Mouse (Mus musculus): ENCODE measurements around the gene Ngb. TPM values are rescaled to one million over a fixed set of nuclear protein-coding genes. Genes with fewer than 3 reads are reported as not detected.

Ngb gene
- total RNA-seq (2021), result 1 to 10 TPM; 6.6 to 7.7 TPM

DNA sequence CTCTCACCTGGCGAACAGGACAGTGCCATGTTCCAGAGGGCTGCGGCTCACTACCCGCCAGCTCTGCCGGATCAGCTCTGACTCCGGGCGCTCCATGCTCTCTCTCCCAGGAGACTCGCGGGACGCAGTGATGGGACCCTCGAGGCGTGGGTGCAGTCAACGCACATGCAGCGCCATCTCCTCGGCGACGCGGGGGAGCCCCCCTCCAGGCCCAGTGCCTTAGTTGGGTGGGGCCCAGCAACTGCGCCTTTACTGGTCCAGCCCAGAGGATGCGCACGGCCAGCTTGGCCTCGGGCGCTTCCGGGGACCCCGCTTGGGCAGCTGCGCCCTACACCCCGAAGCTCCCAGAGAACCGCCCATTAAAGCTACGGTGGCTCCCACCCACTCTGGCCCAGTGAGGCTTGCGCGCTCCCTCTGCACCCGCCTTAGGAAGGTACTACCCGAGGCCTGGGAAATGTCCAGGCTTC is at the start of gene Ngb:
Gene Ngb, minus strand, starts transcription at position 375 of the 467 bp plus-strand sequence.
- DNase-seq (ENCODE audit: low spot score in 2 of 2), result no peak
- intact Hi-C loops (cut with DNase I), result no loop called here

DNA sequence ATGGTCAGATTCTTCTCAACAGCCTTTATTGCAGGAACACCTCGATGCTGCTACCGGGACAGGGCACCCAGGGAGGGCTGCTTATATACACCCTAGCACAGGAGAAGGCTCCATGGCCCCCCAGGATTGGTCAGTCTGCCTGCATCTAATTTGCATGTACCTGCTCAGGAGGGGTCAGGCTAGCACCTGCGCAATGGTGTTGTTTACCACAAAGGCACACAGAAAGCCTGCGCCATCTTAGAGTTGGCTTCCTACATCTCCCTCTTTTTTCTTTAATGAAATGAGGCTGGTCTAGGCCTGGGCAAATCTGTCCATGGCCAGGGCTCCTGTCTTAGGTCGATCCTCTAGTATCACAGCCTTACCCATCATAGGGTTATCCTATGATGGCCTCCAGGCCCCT is 47.1 kb upstream of the Ngb start:
- DNase-seq (ENCODE audit: low spot score in 2 of 2), result no peak
- intact Hi-C loops (cut with DNase I), result loop anchor here (5.0 kb wide), 1 partner anchor 53 kb away; the partner anchor contains the start of gene Tmed8

DNA sequence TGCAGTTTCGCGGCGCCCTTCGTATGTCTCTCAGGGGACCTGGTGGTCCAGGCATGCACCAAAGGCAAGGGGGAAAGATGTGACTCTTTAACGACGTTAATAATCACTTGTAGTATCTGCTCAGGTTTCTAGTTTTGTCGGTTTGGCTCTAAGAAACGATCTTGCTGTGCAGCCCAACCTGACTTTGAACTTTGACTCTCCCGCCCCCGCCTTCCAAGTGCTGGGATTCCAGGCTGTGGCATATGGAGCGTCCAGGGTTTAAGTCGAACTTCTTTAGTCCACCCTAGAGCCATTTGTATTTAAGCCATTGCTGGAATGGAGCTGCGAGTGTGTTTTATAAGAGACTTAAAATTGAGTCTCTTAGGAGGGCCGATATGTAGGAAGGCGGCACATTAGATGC is 45.8 kb upstream of the Ngb start:
- intact Hi-C loops (cut with DNase I), result loop anchor here (5.0 kb wide), 1 partner anchor 54 kb away; the partner anchor contains the start of gene Tmed8

DNA sequence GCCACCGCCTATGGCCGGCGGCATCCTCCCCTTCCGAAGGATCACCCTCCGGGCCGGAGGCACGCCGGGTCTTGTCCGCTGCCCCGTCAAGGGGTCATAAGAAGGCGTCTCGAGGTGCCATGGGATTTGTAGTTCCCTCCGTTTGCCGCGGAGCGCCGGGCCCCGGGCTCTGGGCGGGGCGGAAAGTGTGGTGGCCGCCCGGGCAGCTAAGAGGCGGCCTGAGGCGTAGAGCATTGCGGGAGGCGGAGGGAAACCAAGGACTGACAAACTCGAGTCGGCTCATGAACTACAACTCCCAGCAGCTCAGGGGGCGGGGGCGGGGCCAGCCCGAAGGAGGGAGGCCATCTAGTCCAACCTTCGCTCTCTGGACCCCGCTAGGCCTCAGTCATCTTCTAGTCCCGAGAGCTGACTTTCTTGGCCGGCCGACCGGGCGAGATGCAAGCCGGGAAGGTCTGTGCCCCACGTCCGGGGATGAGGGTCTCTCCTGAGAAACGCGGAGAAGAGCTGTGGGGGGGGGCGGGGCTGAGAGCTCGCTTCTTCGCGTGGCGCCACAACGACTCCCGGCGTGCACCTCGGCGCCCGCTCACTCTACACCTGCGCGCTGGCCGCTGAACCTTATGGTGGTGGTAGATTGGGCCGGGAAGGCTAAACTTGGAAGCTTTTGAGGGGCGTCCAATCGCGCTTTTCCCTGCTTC is 45.2 kb upstream of the Ngb start, which contains the start of gene Pomt2:
Gene Pomt2, minus strand, starts transcription at position 574 of the 695 bp plus-strand sequence.
- intact Hi-C loops (cut with DNase I), result loop anchor here (5.0 kb wide), 1 partner anchor 55 kb away; the partner anchor contains the start of gene Tmed8
- DNase-seq (ENCODE audit: low spot score in 2 of 2), result peak; percentile 94 to 95

More for the DNA sequence above, 45.8 kb upstream of the Ngb start:
- no peak for DNase-seq (ENCODE audit: low spot score in 2 of 2)

DNA sequence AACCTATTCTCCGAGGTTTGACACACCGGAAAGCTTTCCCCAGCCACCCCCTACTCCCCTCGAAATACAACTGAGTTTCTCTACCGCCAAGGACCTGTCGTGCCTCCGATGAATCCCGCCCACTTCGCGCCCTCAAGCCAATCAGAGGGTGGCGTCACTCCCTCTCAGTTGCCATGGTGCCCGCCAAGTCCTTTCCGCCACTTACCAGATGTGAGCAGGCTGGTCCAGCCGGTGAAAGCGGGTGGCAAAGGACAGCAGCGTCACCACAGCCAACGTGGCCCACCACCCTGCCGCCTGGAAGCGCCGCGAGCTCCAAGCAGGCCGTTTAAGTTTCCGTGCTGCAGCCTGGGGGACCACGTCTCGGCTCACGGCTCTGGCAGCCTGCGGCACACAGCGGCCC is 44.6 kb upstream of the Ngb start, which contains the start of gene Gstz1:
Gene Gstz1, plus strand, starts transcription at position 200 of the 400 bp plus-strand sequence.
- intact Hi-C loops (cut with DNase I), result loop anchor here (5.0 kb wide), 1 partner anchor 55 kb away; the partner anchor contains the start of gene Tmed8
- DNase-seq (ENCODE audit: low spot score in 2 of 2), result peak; percentile 85 to 88

DNA sequence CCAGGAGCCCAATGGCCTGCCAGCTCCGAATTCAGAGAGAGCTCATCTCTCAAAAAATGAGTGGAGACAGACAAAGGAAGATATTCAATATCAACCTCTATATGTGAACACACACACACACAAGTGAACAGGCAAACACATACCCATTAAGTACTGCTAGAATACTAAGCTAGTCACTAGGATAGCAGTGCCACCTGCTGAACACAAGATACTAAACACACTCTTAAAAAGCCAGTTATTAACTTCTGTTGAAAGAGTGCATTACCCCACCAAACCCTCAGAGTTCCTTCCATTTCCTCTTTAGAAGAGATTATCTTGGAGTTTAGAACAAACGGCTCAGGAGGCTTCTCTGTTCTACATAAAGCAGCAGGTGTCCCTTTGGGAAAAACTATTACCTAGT is 39.8 kb upstream of the Ngb start:
- intact Hi-C loops (cut with DNase I), result no loop called here
- DNase-seq (ENCODE audit: low spot score in 2 of 2), result no peak

DNA sequence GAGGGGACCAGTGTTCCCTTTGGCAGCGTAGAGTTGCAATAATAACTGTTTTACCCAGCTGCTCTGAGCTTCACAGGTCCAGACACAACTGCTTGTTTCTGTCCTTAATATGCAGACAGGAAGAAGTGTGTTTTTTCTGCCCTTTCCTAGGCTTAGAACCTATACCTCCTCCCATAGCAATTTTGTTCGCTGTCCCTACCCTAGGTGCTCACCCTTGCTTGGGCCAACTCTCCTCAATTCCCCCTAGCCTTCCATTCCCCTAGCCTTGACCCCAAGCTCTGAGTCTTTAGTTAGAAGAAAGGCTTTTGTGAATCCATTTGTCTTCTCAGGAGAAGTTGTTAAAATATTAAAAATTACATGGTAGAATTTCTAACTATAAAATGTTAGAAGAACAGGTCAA is 36.4 kb upstream of the Ngb start:
- intact Hi-C loops (cut with DNase I), result no loop called here
- DNase-seq (ENCODE audit: low spot score in 2 of 2), result no peak

DNA sequence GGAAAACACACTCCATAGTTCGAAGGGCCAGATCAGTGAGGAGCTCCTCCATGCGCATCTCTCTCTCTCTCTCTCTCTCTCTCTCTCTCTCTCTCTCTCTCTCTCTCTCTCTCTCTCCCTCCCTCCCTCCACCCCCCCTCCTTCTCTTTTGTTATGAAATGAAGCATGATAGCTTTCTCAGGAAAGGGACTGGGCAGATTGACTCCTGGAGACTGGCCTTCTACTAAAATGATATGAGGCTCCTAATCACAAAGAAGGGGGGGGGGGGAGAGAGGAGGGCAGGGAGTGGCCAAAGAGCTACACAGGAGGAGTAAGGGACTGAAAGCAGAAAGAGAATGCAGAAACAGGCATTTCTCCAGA is 36.0 kb upstream of the Ngb start:
- DNase-seq (ENCODE audit: low spot score in 2 of 2), result no peak
- intact Hi-C loops (cut with DNase I), result no loop called here

DNA sequence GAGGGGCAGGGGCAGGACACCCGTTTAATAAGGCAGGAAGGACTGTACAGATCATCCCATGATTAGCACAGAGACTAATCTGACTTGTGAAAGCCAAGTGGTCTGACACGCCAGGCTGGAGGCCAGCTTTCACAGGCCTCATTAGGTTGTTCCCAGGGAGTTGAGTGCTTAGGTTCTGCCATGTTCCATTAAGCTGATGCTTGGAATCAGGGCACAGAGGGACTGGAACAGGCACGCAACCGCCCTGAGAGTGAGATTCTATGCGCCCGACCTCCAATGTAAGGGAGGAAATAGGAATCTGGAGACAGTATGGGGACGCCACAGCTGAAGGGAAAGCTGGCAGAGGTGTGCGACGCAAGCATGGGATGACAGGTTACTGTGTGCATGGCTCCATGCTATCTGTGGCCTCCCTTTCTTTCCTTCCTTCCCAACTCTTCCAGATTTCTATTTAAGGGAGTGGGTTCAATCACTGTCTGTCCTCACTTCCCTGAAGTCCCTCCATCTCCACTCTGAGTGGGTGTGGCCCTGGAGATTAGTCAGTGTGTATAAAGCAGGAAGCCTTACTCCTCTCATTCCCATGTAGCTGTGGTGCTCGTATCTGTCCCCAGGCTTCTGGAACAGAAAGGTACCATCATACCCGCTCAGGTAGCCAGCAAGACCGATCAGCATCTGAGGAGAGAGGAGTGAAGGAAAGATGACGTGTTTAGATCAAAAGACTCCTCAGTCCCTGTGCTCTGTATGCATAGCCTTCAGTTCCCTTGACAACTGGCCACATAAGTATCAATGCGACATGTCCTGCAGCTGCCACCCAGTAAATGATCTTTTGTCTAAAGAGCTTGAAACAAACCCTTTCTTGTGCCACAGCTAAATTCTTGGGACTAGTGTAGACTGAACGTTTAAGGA is 35.4 kb upstream of the Ngb start:
- intact Hi-C loops (cut with DNase I), result no loop called here

DNA sequence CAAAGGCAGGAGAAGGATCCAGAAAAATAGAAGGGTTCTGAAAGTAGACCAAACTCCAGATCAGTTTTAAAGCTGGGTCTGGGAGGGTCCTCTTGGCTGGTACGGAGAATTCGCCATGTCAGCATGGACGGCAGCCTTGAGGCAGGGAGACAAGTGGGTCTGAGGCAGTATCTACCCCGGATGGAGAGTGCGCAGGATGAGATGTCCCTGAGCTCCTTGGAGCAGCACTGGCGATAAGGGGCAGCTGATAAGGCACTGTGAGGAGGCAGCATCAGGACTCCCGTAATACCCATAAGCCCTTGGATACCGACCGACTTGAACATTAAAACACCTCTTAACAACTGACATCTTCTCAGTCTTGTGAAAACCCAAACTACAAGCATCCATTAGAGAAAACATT is 30.4 kb upstream of the Ngb start:
- no peak for DNase-seq (ENCODE audit: low spot score in 2 of 2)
- intact Hi-C loops (cut with DNase I), result no loop called here

More for the DNA sequence above, 35.4 kb upstream of the Ngb start:
- no peak for DNase-seq (ENCODE audit: low spot score in 2 of 2)

DNA sequence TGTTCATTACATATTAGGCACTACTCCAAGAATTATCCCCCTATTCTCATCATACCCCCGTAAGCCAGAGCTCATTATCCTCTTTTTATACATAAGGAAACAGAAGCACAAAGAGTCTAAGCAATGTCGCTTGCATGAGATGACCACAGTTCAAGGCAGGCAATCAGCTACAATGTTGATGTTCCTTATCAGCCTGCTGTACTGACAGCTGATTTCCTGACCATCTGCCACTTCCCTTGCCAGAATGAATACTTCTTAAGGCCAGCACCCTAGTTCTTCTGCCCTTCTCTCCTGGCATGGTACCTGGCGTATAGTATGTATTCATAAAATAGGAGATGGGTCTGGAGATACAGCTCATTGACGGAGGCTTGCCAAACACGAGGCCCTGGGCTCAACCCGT is 29.9 kb upstream of the Ngb start:
- intact Hi-C loops (cut with DNase I), result no loop called here
- no peak for DNase-seq (ENCODE audit: low spot score in 2 of 2)

GRCm38 (mm10) chr12:87131619-87132018 is 29.3 kb upstream of the Ngb start:
- DNase-seq (ENCODE audit: low spot score in 2 of 2), result no peak
- intact Hi-C loops (cut with DNase I), result no loop called here

GRCm38 (mm10) chr12:87131181-87131580 is 28.8 kb upstream of the Ngb start:
- intact Hi-C loops (cut with DNase I), result no loop called here

GRCm38 (mm10) chr12:87130224-87130623 is 27.9 kb upstream of the Ngb start:
- intact Hi-C loops (cut with DNase I), result no loop called here

More at GRCm38 (mm10) chr12:87131181-87131580, 28.8 kb upstream of the Ngb start:
- no peak for DNase-seq (ENCODE audit: low spot score in 2 of 2)

DNA sequence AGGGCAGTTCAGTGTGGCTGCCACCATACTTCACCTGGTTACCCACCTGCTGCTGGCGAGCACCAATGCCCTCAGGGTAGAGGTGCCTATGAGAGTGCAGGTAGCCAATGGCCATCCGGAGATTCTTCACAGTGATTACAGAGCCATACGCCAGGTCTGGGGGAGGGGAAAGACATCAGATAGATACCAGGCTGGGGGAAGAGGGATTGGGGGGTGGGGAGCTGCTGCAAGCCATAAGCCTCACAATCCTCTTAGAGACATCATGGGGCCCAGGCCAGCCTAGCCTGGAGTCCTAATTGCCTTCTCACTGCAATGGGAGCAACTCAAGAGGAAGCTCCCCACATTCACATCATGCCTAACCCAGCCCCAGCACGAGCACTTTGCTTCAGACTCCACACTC is 24.9 kb upstream of the Ngb start:
- intact Hi-C loops (cut with DNase I), result loop anchor here (5.0 kb wide), 1 partner anchor 115 kb away; no protein-coding TSS in a partner anchor
- no peak for DNase-seq (ENCODE audit: low spot score in 2 of 2)

More at GRCm38 (mm10) chr12:87130224-87130623, 27.9 kb upstream of the Ngb start:
- DNase-seq (ENCODE audit: low spot score in 2 of 2), result no peak

GRCm38 (mm10) chr12:87121918-87122589 is 19.7 kb upstream of the Ngb start:
- intact Hi-C loops (cut with DNase I), result no loop called here

DNA sequence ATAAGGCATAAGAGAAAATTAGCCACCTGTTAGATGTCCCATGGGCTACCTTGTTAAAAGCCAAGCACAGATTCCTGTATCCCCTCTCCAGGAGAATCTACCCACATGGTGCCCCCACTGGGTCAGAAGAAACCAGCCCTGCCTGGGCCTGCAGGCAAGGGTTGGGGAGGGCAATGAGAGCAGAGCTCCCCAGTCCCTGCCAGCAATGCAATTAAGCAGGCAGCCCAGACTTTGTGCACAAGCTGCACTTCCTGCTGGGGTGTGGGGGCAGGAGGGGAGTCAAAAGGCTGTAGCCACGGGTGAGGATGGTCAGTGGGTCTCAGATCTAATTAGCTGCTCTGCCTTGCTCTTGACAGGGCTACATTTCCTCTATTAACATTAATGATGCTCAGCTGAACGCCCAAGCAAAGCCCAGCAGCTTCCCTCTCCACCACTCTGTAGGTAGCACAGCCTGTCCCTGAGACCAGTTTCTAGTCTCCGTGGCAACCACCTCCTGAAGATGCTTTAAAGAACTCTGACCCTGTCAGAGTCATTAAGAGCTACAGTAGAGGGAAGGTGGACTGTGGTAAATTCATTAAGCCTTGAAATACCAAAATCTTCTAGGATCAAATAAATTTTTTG is 5.1 kb upstream of the Ngb start:
- intact Hi-C loops (cut with DNase I), result no loop called here
- no peak for DNase-seq (ENCODE audit: low spot score in 2 of 2)

More at GRCm38 (mm10) chr12:87121918-87122589, 19.7 kb upstream of the Ngb start:
- DNase-seq (ENCODE audit: low spot score in 2 of 2), result no peak

DNA sequence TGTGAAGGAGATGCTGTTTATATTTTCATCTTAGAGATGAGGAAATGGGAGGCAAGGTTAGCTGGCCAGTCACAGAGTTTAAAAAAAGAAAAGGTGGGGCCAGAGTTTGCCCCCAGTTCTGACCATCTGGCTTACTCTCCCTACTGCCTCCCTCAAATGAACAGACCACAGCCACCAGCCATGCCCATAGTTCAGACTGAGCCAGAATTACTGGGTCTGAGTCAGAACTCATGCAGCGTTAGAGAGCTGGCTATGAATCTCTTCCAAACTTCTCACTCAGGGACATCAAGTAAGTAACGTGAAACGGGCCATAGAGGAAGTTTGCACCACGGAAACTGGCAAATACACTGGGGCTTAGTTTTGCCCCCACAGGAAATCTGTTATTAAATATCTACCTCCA is 2.5 kb upstream of the Ngb start:
- intact Hi-C loops (cut with DNase I), result no loop called here

DNA sequence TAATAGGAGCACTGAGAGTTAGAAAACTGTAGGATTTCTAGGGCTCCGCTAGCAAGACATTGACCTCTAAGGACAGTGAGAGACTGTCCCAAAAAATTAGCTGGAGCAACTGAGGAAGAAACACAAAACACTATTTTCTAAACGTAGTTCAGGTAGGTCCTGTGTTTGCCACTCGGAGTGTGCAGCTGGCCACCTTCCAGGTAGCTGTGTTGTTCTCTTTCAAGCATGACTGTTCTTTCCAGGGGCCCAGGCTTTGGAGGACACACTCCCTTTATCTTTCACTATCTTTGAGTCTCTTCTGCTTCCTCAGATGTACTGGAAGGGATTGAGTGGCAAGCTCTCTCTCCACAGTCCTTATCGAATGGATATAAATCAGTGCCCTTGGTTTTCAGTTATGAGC is 1.1 kb upstream of the Ngb start:
- no peak for DNase-seq (ENCODE audit: low spot score in 2 of 2)
- intact Hi-C loops (cut with DNase I), result no loop called here

More for the DNA sequence above, 2.5 kb upstream of the Ngb start:
- no peak for DNase-seq (ENCODE audit: low spot score in 2 of 2)

Measured in left cerebral cortex, postnatal 36 days (tissue).